Mouse (Mus musculus) small intestine, adult 2 months (tissue): ENCODE data around the gene Tac2.

Experiments used
- CTCF ChIP-seq: fragments of 200-500 bp; IDR thresholded peaks from 2 replicates; pipeline ENCODE4 v1.5.1; 2012; ENCODE audit warnings: low read depth, mild to moderate bottlenecking, control low read depth, inconsistent platforms, low read length, moderate library complexity, mixed read lengths; ENCODE audit not compliant: insufficient replicate concordance, insufficient read length; ENCODE audit errors: extremely low read depth
- POLR2A ChIP-seq: fragments of 200-500 bp; IDR thresholded peaks from 2 replicates; pipeline ENCODE4 v1.6.1; 2012; ENCODE audit warnings: low read depth, mild to moderate bottlenecking, control low read depth, inconsistent platforms, low read length, moderate library complexity

DNA sequence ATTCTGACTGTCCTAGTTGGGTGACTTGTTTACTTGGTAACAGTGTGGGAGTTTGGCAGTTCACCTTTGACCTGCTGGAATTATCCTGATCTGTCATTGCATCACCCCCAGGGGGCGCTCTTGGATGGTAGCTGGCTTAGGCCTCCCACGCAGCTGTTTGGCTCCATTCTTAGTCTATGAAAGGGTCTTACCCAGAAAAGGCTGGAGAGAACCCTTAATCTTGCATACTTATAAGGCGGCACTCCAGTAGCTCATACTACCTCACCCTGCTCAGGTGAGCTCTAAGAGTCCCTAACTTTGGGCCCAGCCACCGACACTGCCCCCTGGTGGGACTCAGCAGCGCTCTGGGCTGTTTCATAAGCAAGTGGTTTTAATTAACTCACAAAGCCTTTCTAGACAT is 20.4 kb downstream of the Tac2 start:
- TF ChIP-seq CTCF = peak; percentile 97; the same call in 1 of the 2 replicates
- no peak for TF ChIP-seq POLR2A
